Mouse (Mus musculus) left cerebral cortex, adult 9 months (tissue): ENCODE measurements at regions not wholly inside any gene's neighbourhood (a gene's known extent, or its start where the extent isn't known, plus 50 kb on each side); places are given as distances from the start of the nearest gene placed in this dataset.
"Not testable (repeated sequence)": the region's sequence is repeated elsewhere in the genome, so short reads cannot be mapped to it uniquely, and the experiment has no call there.

Source experiments
- DNase-seq, 2 experiments: peaks; one replicate each; pipeline ENCODE4 v3.0.0; 2022; ENCODE audit warnings: low spot score in 2 of 2

- DNase-seq = no peak
Observed at GRCm38 (mm10) chr2:171985813-171986572, 57.3 kb downstream of the Cbln4 start.

- DNase-seq = no peak
Observed at GRCm38 (mm10) chr2:171969311-171969905, 73.9 kb downstream of the Cbln4 start.

GRCm38 (mm10) chr2:171946569-171947250 lies 96.6 kb downstream of the Cbln4 start:
- peak in 1 of 2 experiments; percentile 17 for DNase-seq

- peak in 1 of 2 experiments; percentile 24 for DNase-seq
Observed at GRCm38 (mm10) chr2:171942671-171943070, 100.6 kb downstream of the Cbln4 start.

GRCm38 (mm10) chr2:171935646-171936325 lies 107.5 kb downstream of the Cbln4 start:
- DNase-seq = no peak

- DNase-seq = peak; percentile 15 to 43
Observed at GRCm38 (mm10) chr2:171920960-171921359, 122.3 kb downstream of the Cbln4 start.

GRCm38 (mm10) chr2:171887306-171887705 lies 156.0 kb downstream of the Cbln4 start:
- no peak for DNase-seq

GRCm38 (mm10) chr2:171879238-171879960 lies 163.9 kb downstream of the Cbln4 start:
- DNase-seq = not testable (repeated sequence)

GRCm38 (mm10) chr2:171867550-171867949 lies 175.7 kb downstream of the Cbln4 start:
- no peak for DNase-seq

- DNase-seq = no peak
Observed at GRCm38 (mm10) chr2:171864376-171864965, 178.8 kb downstream of the Cbln4 start.

GRCm38 (mm10) chr2:171862626-171863025 lies 180.6 kb downstream of the Cbln4 start:
- no peak for DNase-seq

- DNase-seq = no peak
Observed at GRCm38 (mm10) chr2:171858894-171859293, 184.4 kb downstream of the Cbln4 start.

- no peak for DNase-seq
Observed at GRCm38 (mm10) chr2:171856491-171856890, 186.8 kb downstream of the Cbln4 start.

GRCm38 (mm10) chr2:171846826-171847492 lies 196.3 kb downstream of the Cbln4 start:
- DNase-seq = no peak

- no peak for DNase-seq
Observed at GRCm38 (mm10) chr2:171840058-171840713, 203.1 kb downstream of the Cbln4 start.

- no peak for DNase-seq
Observed at GRCm38 (mm10) chr2:171822156-171822555, 221.1 kb downstream of the Cbln4 start.

- no peak for DNase-seq
Observed at GRCm38 (mm10) chr2:171818504-171818903, 224.8 kb downstream of the Cbln4 start.

GRCm38 (mm10) chr2:171816685-171817419 lies 226.4 kb downstream of the Cbln4 start:
- DNase-seq = peak in 1 of 2 experiments; percentile 34

- DNase-seq = no peak
Observed at GRCm38 (mm10) chr2:171812701-171813100, 230.6 kb downstream of the Cbln4 start.
